Mouse (Mus musculus) heart, adult 2 months (tissue): ENCODE results near the gene Psmb6.

ENCODE experiments used
- CTCF ChIP-seq: fragments of 200-600 bp; IDR thresholded peaks from 2 replicates; pipeline ENCODE4 v1.8.1; 2022; ENCODE audit warnings: antibody characterized with exemption, mild to moderate bottlenecking, moderate library complexity
- POLR2A ChIP-seq: fragments of 200-500 bp; IDR thresholded peaks from 2 replicates; pipeline ENCODE4 v1.6.1; 2011; ENCODE audit warnings: mild to moderate bottlenecking, low read depth, low read length, control low read depth; ENCODE audit not compliant: insufficient read depth

GRCm38 (mm10) chr11:70541415-70541814 is 16.2 kb downstream of the Psmb6 start:
- TF ChIP-seq CTCF = no peak
- TF ChIP-seq POLR2A = no peak
